Mouse (Mus musculus) urinary bladder, adult 18-20 months (tissue): ENCODE results near the gene Ezh1.

Experiments used
- DNase-seq, 2 experiments: peaks; one replicate each; pipeline ENCODE4 v3.0.0; 2022; ENCODE audit warnings: low spot score in 2 of 2, mixed read lengths in 2 of 2

Ezh1 gene

GRCm38 (mm10) chr11:101181961-101182360 lies 44.3 kb downstream of the Ezh1 start:
- DNase-seq: no peak

GRCm38 (mm10) chr11:101180846-101181740 lies 45.2 kb downstream of the Ezh1 start:
- DNase-seq: peak in 1 of 2 experiments; percentile 65

GRCm38 (mm10) chr11:101180261-101180660 lies 46.0 kb downstream of the Ezh1 start:
- DNase-seq: no peak

- DNase-seq: no peak
Measured at GRCm38 (mm10) chr11:101179306-101179705, 47.0 kb downstream of the Ezh1 start.

- DNase-seq: no peak
Measured at GRCm38 (mm10) chr11:101178061-101179058, 47.9 kb downstream of the Ezh1 start.

- DNase-seq: no peak
Measured at GRCm38 (mm10) chr11:101176933-101177773, 49.1 kb downstream of the Ezh1 start.

GRCm38 (mm10) chr11:101176117-101176691 lies 50.1 kb downstream of the Ezh1 start:
- no peak for DNase-seq

- DNase-seq: no peak
Measured at GRCm38 (mm10) chr11:101175636-101176116, 50.6 kb downstream of the Ezh1 start.

- no peak for DNase-seq
Measured at GRCm38 (mm10) chr11:101174851-101175628, 51.2 kb downstream of the Ezh1 start, which contains the start of gene Ccr10. Gene Ccr10, minus strand, starts transcription at chr11:101175443.

- no peak for DNase-seq
Measured at GRCm38 (mm10) chr11:101174389-101174745, 51.9 kb downstream of the Ezh1 start.

GRCm38 (mm10) chr11:101173631-101174388 lies 52.5 kb downstream of the Ezh1 start:
- DNase-seq: peak; percentile 67 to 77

GRCm38 (mm10) chr11:101173112-101173511 lies 53.2 kb downstream of the Ezh1 start:
- peak in 1 of 2 experiments; percentile 70 for DNase-seq

- DNase-seq: no peak
Measured at GRCm38 (mm10) chr11:101172434-101172815, 53.8 kb downstream of the Ezh1 start.

- DNase-seq: peak in 1 of 2 experiments; percentile 66
Measured at GRCm38 (mm10) chr11:101171721-101172433, 54.4 kb downstream of the Ezh1 start.

GRCm38 (mm10) chr11:101170811-101171610 lies 55.3 kb downstream of the Ezh1 start, which contains the start of gene Plekhh3:
Gene Plekhh3, minus strand, starts transcription at chr11:101171351.
- DNase-seq: peak; percentile 81 to 94

GRCm38 (mm10) chr11:101170354-101170810 lies 55.9 kb downstream of the Ezh1 start, which contains the start of gene Cntnap1:
Gene Cntnap1, plus strand, starts transcription at chr11:101170523.
- peak in 1 of 2 experiments; percentile 72 for DNase-seq
